Mouse (Mus musculus): ENCODE data around the gene Rpe65.

Rpe65 gene

GRCm38 (mm10) chr3:159598875-159599274, at the start of gene Rpe65:
TSS of gene Rpe65 (plus strand) at chr3:159599175.
- DNase-seq, result no peak

DNA sequence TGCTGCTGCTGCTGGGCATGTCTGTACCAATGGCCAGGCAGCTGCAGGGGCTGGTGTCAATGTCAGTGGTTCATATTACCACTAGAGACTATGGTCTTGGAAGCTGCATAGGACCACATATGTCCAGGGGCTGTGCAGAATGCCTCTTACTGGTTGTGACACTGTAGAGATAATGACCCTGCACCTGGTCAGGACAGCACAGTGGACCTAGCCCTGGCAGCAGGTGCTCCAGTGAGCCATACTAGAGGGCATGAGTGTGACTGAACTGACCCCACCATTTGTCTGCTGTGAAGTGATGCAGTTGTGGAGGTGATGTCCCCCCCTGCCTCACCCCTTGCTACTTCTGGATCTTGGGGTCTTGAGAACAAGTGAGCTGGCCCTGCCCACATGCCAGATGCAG, 48.8 kb upstream of the Rpe65 start:
- no peak for DNase-seq

DNA sequence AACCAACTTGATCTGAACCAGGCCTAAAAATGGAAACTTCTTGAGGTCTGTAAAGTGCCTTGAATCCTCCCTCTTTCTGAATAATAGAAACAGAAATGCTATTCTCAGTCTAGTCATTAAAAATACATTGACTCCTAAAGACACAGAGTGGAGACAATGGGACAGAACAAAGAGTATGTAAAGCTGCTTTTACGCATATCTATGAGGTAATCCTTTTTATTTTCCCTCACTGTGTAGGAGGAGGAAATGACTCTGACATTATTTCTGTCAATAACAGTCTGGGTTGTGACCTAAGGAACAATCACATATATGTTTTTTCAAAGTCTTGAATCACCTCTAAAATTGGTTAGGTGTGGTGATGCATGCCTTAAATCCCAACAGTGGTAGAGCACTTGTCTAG, 16.0 kb downstream of the Rpe65 start:
- no peak for DNase-seq

GRCm38 (mm10) chr3:159621026-159621425, 22.1 kb downstream of the Rpe65 start:
- DNase-seq, result no peak

GRCm38 (mm10) chr3:159624010-159624409, 25.0 kb downstream of the Rpe65 start:
- no peak for DNase-seq

DNA sequence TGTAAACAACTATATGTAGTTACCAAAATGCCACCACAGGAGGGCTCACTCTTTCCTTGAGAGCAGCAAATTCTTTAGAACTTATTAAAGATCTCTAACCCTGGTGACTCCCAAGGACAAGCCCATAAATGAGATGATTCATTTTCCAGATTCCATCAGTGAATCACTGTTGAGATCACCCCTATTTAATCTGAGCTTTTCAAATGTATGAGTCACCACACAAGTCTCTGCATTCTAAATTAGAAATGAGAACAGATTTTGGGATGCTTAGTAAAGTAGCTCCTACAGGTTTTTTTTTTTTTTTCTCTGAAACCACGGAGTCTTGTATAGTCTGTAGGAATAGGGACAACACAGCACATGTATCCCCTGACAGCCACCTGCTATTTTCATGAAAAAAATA, 61.8 kb downstream of the Rpe65 start:
- no peak for DNase-seq

GRCm38 (mm10) chr3:159663333-159663732, 64.4 kb downstream of the Rpe65 start:
- no peak for DNase-seq

Measured in kidney, adult 11 months (tissue).